Mouse (Mus musculus): ENCODE data around the gene Eif4e3.

DNA sequence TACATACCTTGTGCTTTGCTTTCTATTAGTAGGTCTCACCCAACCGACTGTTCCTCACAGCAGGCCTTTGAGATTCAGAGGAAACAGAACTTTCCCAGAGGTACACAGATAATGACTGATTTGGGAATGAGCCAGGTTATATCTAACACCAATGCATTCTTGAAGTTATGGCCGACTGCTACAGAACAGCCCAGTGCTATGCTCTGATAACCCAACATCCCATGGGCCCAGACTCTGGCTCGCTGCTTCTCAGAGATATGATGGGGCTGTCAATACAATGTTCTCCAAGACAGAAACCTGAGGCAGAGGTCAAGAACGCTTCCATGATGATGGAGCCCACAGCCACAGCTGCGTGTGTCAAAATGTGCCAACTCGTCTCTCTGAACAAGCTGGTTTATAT, 21.9 kb upstream of the Eif4e3 start:
- no peak for TF ChIP-seq CTCF (IDR thresholded peaks at IDR 0.05; ENCODE audit: low read depth)
- no peak for TF ChIP-seq EP300 (IDR thresholded peaks at IDR 0.05; ENCODE audit: low read depth)
